Mouse (Mus musculus) MEL (cell line): ENCODE data around the gene Tbxas1. TPM values are rescaled to one million over a fixed set of nuclear protein-coding genes. Genes with fewer than 3 reads are reported as not detected.

Experiments
- DNase-seq: peaks from one replicate; pipeline ENCODE4 v3.0.0; 2011; ENCODE audit warnings: low read depth, low spot score
- H3K27ac ChIP-seq: 2 replicates; pipeline ENCODE4 v1.5.1; 2012; ENCODE audit warnings: low read depth, mild to moderate bottlenecking, control low read depth, low read length, moderate library complexity; ENCODE audit not compliant: control insufficient read depth
- H3K27me3 ChIP-seq, 2 experiments: fragments of 150-350 bp in 1 of 2; sonication (generic) in 1 of 2; 2 replicates each; pipeline ENCODE4 v1.6.1; 2012; ENCODE audit warnings: low read length in 2 of 2, mild to moderate bottlenecking in 2 of 2, improper control_type of control experiment in 1 of 2, moderate library complexity in 1 of 2; ENCODE audit not compliant: insufficient read depth in 2 of 2, control insufficient read depth in 1 of 2
- H3K36me3 ChIP-seq, 2 experiments: 2 replicates each; pipeline ENCODE4 v1.6.1; 2012 to 2014; ENCODE audit warnings: low read length in 2 of 2, improper control_type of control experiment in 1 of 2, inconsistent platforms in 1 of 2, mild to moderate bottlenecking in 1 of 2; ENCODE audit not compliant: insufficient read depth in 2 of 2, control insufficient read depth in 1 of 2
- H3K4me1 ChIP-seq, 2 experiments: fragments of 150-350 bp in 1 of 2; sonication (generic) in 1 of 2; 2 replicates each; pipeline ENCODE4 v1.6.1; 2012; ENCODE audit warnings: low read length in 2 of 2, improper control_type of control experiment in 1 of 2, mild to moderate bottlenecking in 1 of 2; ENCODE audit not compliant: insufficient read depth in 2 of 2, control insufficient read depth in 1 of 2
- H3K4me3 ChIP-seq, 2 experiments: fragments of 150-350 bp in 1 of 2; sonication (generic) in 1 of 2; 2 replicates each; pipeline ENCODE4 v1.5.1; 2012; ENCODE audit warnings: low read depth in 2 of 2, low read length in 2 of 2, mild to moderate bottlenecking in 2 of 2, moderate library complexity in 2 of 2, control low read depth in 1 of 2, improper control_type of control experiment in 1 of 2; ENCODE audit not compliant: control insufficient read depth in 1 of 2, insufficient read depth in 1 of 2
- H3K79me2 ChIP-seq: 2 replicates; pipeline ENCODE4 v1.6.1; 2012; ENCODE audit warnings: mild to moderate bottlenecking, low read length, moderate library complexity; ENCODE audit not compliant: control insufficient read depth, poor library complexity, insufficient read depth
- H3K9ac ChIP-seq: 2 replicates; pipeline ENCODE4 v1.6.1; 2012; ENCODE audit warnings: low read depth, mild to moderate bottlenecking, control low read depth, low read length, moderate library complexity; ENCODE audit not compliant: control insufficient read depth, poor library complexity, severe bottlenecking
- H3K9me3 ChIP-seq: fragments of 150-350 bp; sonication (generic); replicated peaks from 2 replicates; pipeline ENCODE4 v1.6.1; 2012; ENCODE audit warnings: mild to moderate bottlenecking, low read length, improper control_type of control experiment, moderate library complexity; ENCODE audit not compliant: insufficient read depth
- BHLHE40 ChIP-seq: IDR thresholded peaks from 2 replicates; pipeline ENCODE4 v1.6.1; 2012; ENCODE audit warnings: low read depth, mild to moderate bottlenecking, inconsistent platforms, low read length, improper control_type of control experiment, borderline replicate concordance
- CHD2 ChIP-seq: IDR thresholded peaks from 2 replicates; pipeline ENCODE4 v1.6.1; 2011; ENCODE audit warnings: low read length, improper control_type of control experiment
- CTCF ChIP-seq, 3 experiments: IDR thresholded peaks in 2 of 3; conservative IDR thresholded peaks in 1 of 3; 2 replicates each; pipeline ENCODE4 v1.5.1; 2011 to 2012; ENCODE audit warnings: low read length in 3 of 3, low read depth in 2 of 3, mild to moderate bottlenecking in 2 of 3, improper control_type of control experiment in 1 of 3, inconsistent platforms in 1 of 3, mixed read lengths in 1 of 3, moderate library complexity in 1 of 3; ENCODE audit not compliant: control insufficient read depth in 1 of 3, insufficient read depth in 1 of 3, poor library complexity in 1 of 3, severe bottlenecking in 1 of 3
- E2F4 ChIP-seq: IDR thresholded peaks from 2 replicates; pipeline ENCODE4 v1.6.1; 2011; ENCODE audit warnings: low read depth, low read length, improper control_type of control experiment, borderline replicate concordance
- ELF1 ChIP-seq: IDR thresholded peaks from 2 replicates; pipeline ENCODE4 v1.6.1; 2014; ENCODE audit warnings: low read depth, mild to moderate bottlenecking, inconsistent platforms, low read length, improper control_type of control experiment, moderate library complexity
- ETS1 ChIP-seq: IDR thresholded peaks from 2 replicates; pipeline ENCODE4 v1.6.1; 2012; ENCODE audit warnings: low read depth, mild to moderate bottlenecking, inconsistent platforms, low read length, improper control_type of control experiment, moderate library complexity
- GABPA ChIP-seq: IDR thresholded peaks from 2 replicates; pipeline ENCODE4 v1.6.1; 2012; ENCODE audit warnings: low read depth, mild to moderate bottlenecking, inconsistent platforms, low read length, improper control_type of control experiment, moderate library complexity
- KAT2A ChIP-seq: conservative IDR thresholded peaks from 2 replicates; pipeline ENCODE4 v1.6.1; 2012; ENCODE audit warnings: low read depth, low read length, improper control_type of control experiment, inconsistent platforms
- MXI1 ChIP-seq: IDR thresholded peaks from 2 replicates; pipeline ENCODE4 v1.6.1; 2011; ENCODE audit warnings: mild to moderate bottlenecking, low read depth, low read length, improper control_type of control experiment
- MYB ChIP-seq: IDR thresholded peaks from 2 replicates; pipeline ENCODE4 v1.6.1; 2011; ENCODE audit warnings: mild to moderate bottlenecking, low read depth, low read length, improper control_type of control experiment
- MYC ChIP-seq: IDR thresholded peaks from 2 replicates; pipeline ENCODE4 v1.6.1; 2011; ENCODE audit warnings: low read depth, mild to moderate bottlenecking, low read length, improper control_type of control experiment, moderate library complexity
- POLR2AphosphoS2 ChIP-seq: IDR thresholded peaks from 2 replicates; pipeline ENCODE4 v1.6.1; 2011; ENCODE audit warnings: low read length, improper control_type of control experiment
- POLR2AphosphoS5 ChIP-seq: IDR thresholded peaks from 2 replicates; pipeline ENCODE4 v1.6.1; 2012; ENCODE audit warnings: low read depth, borderline replicate concordance, mild to moderate bottlenecking, inconsistent platforms, low read length, moderate library complexity, mixed read lengths
- RAD21 ChIP-seq: IDR thresholded peaks from 2 replicates; pipeline ENCODE4 v1.6.1; 2011; ENCODE audit warnings: mild to moderate bottlenecking, low read depth, low read length, improper control_type of control experiment
- SIN3A ChIP-seq: IDR thresholded peaks from 2 replicates; pipeline ENCODE4 v1.6.1; 2012; ENCODE audit warnings: low read length, improper control_type of control experiment, inconsistent platforms
- SMC3 ChIP-seq: IDR thresholded peaks from 2 replicates; pipeline ENCODE4 v1.6.1; 2011; ENCODE audit warnings: low read depth, low read length, improper control_type of control experiment
- TAL1 ChIP-seq: IDR thresholded peaks from 2 replicates; pipeline ENCODE4 v1.6.1; 2012; ENCODE audit warnings: mild to moderate bottlenecking, inconsistent platforms, low read length, moderate library complexity, mixed read lengths
- TBP ChIP-seq: IDR thresholded peaks from 2 replicates; pipeline ENCODE4 v1.8.0; 2011; ENCODE audit warnings: low read depth, low read length, improper control_type of control experiment
- UBTF ChIP-seq: IDR thresholded peaks from 2 replicates; pipeline ENCODE4 v1.6.1; 2012; ENCODE audit warnings: low read depth, mild to moderate bottlenecking, inconsistent platforms, low read length, improper control_type of control experiment, moderate library complexity, borderline replicate concordance; ENCODE audit not compliant: insufficient read depth
- USF1 ChIP-seq: IDR thresholded peaks from 2 replicates; pipeline ENCODE4 v1.6.1; 2014; ENCODE audit warnings: low read depth, mild to moderate bottlenecking, inconsistent platforms, low read length, improper control_type of control experiment, moderate library complexity
- USF2 ChIP-seq, 2 experiments: IDR thresholded peaks; 2 replicates each; pipeline ENCODE4 v1.6.1; 2011 to 2012; ENCODE audit warnings: improper control_type of control experiment in 2 of 2, low read length in 2 of 2, borderline replicate concordance in 1 of 2, inconsistent platforms in 1 of 2, low read depth in 1 of 2, mild to moderate bottlenecking in 1 of 2; ENCODE audit not compliant: insufficient read depth in 1 of 2
- ZC3H11A ChIP-seq: IDR thresholded peaks from 2 replicates; pipeline ENCODE4 v1.6.1; 2012; ENCODE audit warnings: low read depth, mild to moderate bottlenecking, inconsistent platforms, low read length, improper control_type of control experiment
- ZKSCAN1 ChIP-seq: IDR thresholded peaks from 2 replicates; pipeline ENCODE4 v1.6.1; 2012; ENCODE audit warnings: low read depth, mild to moderate bottlenecking, inconsistent platforms, low read length, improper control_type of control experiment, moderate library complexity
- ZMIZ1 ChIP-seq: IDR thresholded peaks from 2 replicates; pipeline ENCODE4 v1.6.1; 2012; ENCODE audit warnings: low read depth, mild to moderate bottlenecking, inconsistent platforms, low read length, improper control_type of control experiment, moderate library complexity
- polyA plus RNA-seq, 2 experiments: library from polyadenylated mRNA; stranded (reverse) in 1 of 2; unstranded in 1 of 2; fragments of >175 nt in 1 of 2; fragments of >200 nt in 1 of 2; gene quantifications; 2 replicates each; pipeline versions ENCODE4 v1.2.1 to v1.2.4; 2012; ENCODE audit warnings: low replicate concordance in 2 of 2, low read depth in 1 of 2; ENCODE audit not compliant: insufficient read length in 2 of 2, insufficient read depth in 1 of 2, missing spikeins in 1 of 2
- total RNA-seq: library from RNA; depleted of rRNA; stranded (reverse); fragments of 300-350 nt; gene quantifications from 2 replicates; pipeline ENCODE4 v1.2.3, GENCODE M21; 2012

Tbxas1 gene
- total and polyA plus RNA-seq, 3 experiments: 0.54 to 2.7 TPM; not detected in 1

DNA sequence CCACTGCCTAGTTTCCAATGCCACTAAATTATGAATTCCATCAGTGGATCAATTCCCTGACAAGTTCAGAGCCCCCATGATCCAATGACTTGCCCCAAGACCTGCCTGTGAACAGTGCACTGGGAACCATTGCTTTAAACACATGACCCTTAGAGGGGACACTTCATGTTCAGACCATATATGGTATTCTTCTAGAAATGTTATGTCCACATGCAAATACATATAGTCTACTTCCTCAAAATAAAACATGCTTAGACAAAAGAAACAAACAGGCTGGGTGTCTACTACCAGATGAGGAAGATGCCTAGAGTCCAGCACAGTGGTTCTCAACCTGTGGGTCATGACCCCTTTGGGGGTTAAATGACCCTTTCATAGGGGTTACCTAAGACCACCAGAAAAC, 201.3 kb downstream of the Tbxas1 start:
- H3K9ac ChIP-seq: no peak overlapping the region
- H3K79me2 ChIP-seq: no peaks in the 10 kb centered on the region
- no peaks in the 10 kb centered on the region for H3K36me3 ChIP-seq
- no peaks in the 10 kb centered on the region for H3K9me3 ChIP-seq
- no peaks in the 10 kb centered on the region for H3K27me3 ChIP-seq
- no peak overlapping the region for H3K4me3 ChIP-seq
- H3K4me1 ChIP-seq: no peaks in the 10 kb centered on the region
- no peak for DNase-seq
- no peak overlapping the region for H3K27ac ChIP-seq
- TF ChIP-seq KAT2A (no peak), UBTF (no peak), ZC3H11A (no peak), USF1 (no peak), MXI1 (no peak), CTCF (IDR thresholded peaks at IDR 0.05 in 2 of 3, conservative IDR thresholded peaks at IDR 0.05 in 1 of 3; ENCODE audit: control insufficient read depth in 1 of 3, insufficient read depth in 1 of 3, low read depth in 2 of 3, low read length in 3 of 3, poor library complexity in 1 of 3, severe bottlenecking in 1 of 3) (no peak), TBP (no peak), GABPA (no peak), TAL1 (no peak), ZMIZ1 (no peak), MYC (no peak), SIN3A (no peak), ETS1 (no peak), ZKSCAN1 (no peak), ELF1 (no peak), SMC3 (no peak)

DNA sequence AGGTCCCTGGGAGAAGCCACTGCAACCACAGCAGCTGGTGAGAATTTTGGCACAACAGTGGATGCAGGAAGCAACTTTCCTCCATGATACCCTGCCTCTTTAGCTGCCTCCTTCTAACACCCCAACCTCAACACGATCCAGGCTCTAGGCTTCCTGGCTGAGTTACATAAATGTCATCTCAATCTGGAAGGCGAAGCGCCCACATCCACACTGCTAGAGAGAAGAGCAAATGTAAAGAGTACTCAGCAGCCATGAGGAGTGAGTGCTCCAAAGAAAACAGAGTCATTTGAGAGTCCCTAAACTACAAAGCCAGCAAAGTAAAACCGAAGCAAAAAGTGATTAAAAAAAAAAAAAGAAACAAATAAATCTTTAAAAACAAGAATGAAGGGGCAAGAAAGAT, 229.4 kb downstream of the Tbxas1 start:
- Histone ChIP-seq H3K9me3 (no peaks in the 10 kb centered on the region), H3K79me2 (no peaks in the 10 kb centered on the region), H3K27me3 (no peaks in the 10 kb centered on the region), H3K4me3 (no peak overlapping the region), H3K36me3 (no peaks in the 10 kb centered on the region), H3K9ac (no peak overlapping the region), H3K4me1 (no peaks in the 10 kb centered on the region), H3K27ac (no peak overlapping the region)
- no peak for TF ChIP-seq ELF1
- no peak for TF ChIP-seq TAL1
- no peak for TF ChIP-seq USF2 (IDR thresholded peaks at IDR 0.05; ENCODE audit: borderline replicate concordance in 1 of 2, insufficient read depth in 1 of 2, low read depth in 1 of 2, low read length in 2 of 2)
- no peak for TF ChIP-seq RAD21
- TF ChIP-seq BHLHE40: no peak
- TF ChIP-seq MXI1: no peak
- no peak for TF ChIP-seq USF1
- TF ChIP-seq POLR2AphosphoS5: no peak
- TF ChIP-seq MYB: no peak
- TF ChIP-seq CHD2: no peak
- TF ChIP-seq TBP: no peak
- TF ChIP-seq GABPA: no peak
- no peak for TF ChIP-seq E2F4
- TF ChIP-seq POLR2AphosphoS2: no peak
- no peak for TF ChIP-seq SIN3A
- DNase-seq: no peak
